Mouse (Mus musculus) olfactory bulb, adult 2 months (tissue): ENCODE measurements around the gene Usp49. TPM values are rescaled to one million over a fixed set of nuclear protein-coding genes. Genes with fewer than 3 reads are reported as not detected.
A peak's percentile ranks its signal among the peaks of the same experiment; 100 is the strongest.

Experiments
- H3K27ac ChIP-seq: fragments of 200-500 bp; 2 replicates; pipeline ENCODE4 v1.5.1; 2012; ENCODE audit warnings: low read depth, low read length; ENCODE audit not compliant: insufficient read depth
- H3K4me1 ChIP-seq: fragments of 200-500 bp; 2 replicates; pipeline ENCODE4 v1.6.1; 2012; ENCODE audit warnings: low read length; ENCODE audit not compliant: control insufficient read depth, insufficient read depth
- H3K4me3 ChIP-seq: fragments of 200-500 bp; 2 replicates; pipeline ENCODE4 v1.5.1; 2012; ENCODE audit warnings: mild to moderate bottlenecking, low read depth, low read length, moderate library complexity; ENCODE audit not compliant: insufficient read depth
- CTCF ChIP-seq: fragments of 200-500 bp; IDR thresholded peaks from 2 replicates; pipeline ENCODE4 v1.5.1; 2012; ENCODE audit warnings: low read depth, mild to moderate bottlenecking, low read length, moderate library complexity; ENCODE audit not compliant: insufficient read depth
- POLR2A ChIP-seq: fragments of 200-500 bp; IDR thresholded peaks from 2 replicates; pipeline ENCODE4 v1.6.1; 2012; ENCODE audit warnings: mild to moderate bottlenecking, low read depth, low read length, moderate library complexity; ENCODE audit not compliant: insufficient read depth
- whole genome bisulfite sequencing: fragments of 180-500 bp; shearing (Covaris S2); methylation state at CpG from one replicate; pipeline ENCODE4 v1.1.7; 2018; 5-methylcytosine and 5-hydroxymethylcytosine counted together
- polyA plus RNA-seq: library from polyadenylated mRNA; stranded (reverse); fragments of >200 nt; gene quantifications from 2 replicates; pipeline ENCODE4 v1.2.4, GENCODE M21; 2012; ENCODE audit warnings: low replicate concordance; ENCODE audit not compliant: missing spikeins, insufficient read depth, insufficient read length

Gene Usp49
- polyA plus RNA-seq, 1 experiment, result not detected

GRCm38 (mm10) chr17:47600601-47601388, 29.7 kb upstream of the Usp49 start:
- TF ChIP-seq POLR2A, result no peak
- TF ChIP-seq CTCF, result no peak
- Histone ChIP-seq H3K4me1 (peaks cover 16% of the 10 kb centered on the region), H3K27ac (no peak overlapping the region), H3K4me3 (no peak overlapping the region)
- 84% methylated on average over 13 of the region's 13 CpGs for WGBS

- TF ChIP-seq CTCF (no peak), POLR2A (no peak)
- Histone ChIP-seq H3K4me3 (no peak overlapping the region), H3K27ac (no peak overlapping the region), H3K4me1 (peaks cover 10% of the 10 kb centered on the region)
- WGBS, result 92% methylated on average over 10 of the region's 10 CpGs
These were observed 29.1 kb upstream of the Usp49 start for GRCm38 (mm10) chr17:47601389-47601755.

- no peak overlapping the region for H3K27ac ChIP-seq
- peaks cover 8% of the 10 kb centered on the region for H3K4me1 ChIP-seq
- WGBS, result 93% methylated on average over 11 of the region's 11 CpGs
- TF ChIP-seq POLR2A (no peak), CTCF (no peak)
- no peak overlapping the region for H3K4me3 ChIP-seq
These were observed 28.2 kb upstream of the Usp49 start for GRCm38 (mm10) chr17:47602289-47602688.

- 66% methylated on average over 5 of the region's 5 CpGs for WGBS
- H3K4me1 ChIP-seq, result no peaks in the 10 kb centered on the region
- no peak for TF ChIP-seq POLR2A
- TF ChIP-seq CTCF, result no peak
- H3K27ac ChIP-seq, result no peak overlapping the region
- H3K4me3 ChIP-seq, result no peak overlapping the region
These were observed 24.3 kb upstream of the Usp49 start for GRCm38 (mm10) chr17:47606220-47606619.

- TF ChIP-seq CTCF, result no peak
- H3K27ac ChIP-seq, result no peak overlapping the region
- WGBS, result 94% methylated on average over 4 of the region's 4 CpGs
- peaks cover 10% of the 10 kb centered on the region for H3K4me1 ChIP-seq
- no peak overlapping the region for H3K4me3 ChIP-seq
These were observed 21.3 kb upstream of the Usp49 start for GRCm38 (mm10) chr17:47609182-47609581.

- peak; percentile 85 for TF ChIP-seq CTCF
- 0 out of 2 replicates have a peak, but pooled peaks have one; percentile 40 for TF ChIP-seq POLR2A
- H3K4me1 ChIP-seq, result peaks cover 10% of the 10 kb centered on the region
- WGBS, result under 1% methylated on average over 59 of the region's 59 CpGs
- H3K4me3 ChIP-seq, result peak within 1 kb of the TSS; percentile 67
- peak within 1 kb of the TSS; percentile 70 for H3K27ac ChIP-seq
These were observed 19.4 kb upstream of the Usp49 start, which contains the start of the genes Bysl, Med20 and Gm20517 for GRCm38 (mm10) chr17:47610849-47611660. Bysl (minus strand) TSS chr17:47611492. Med20 (plus strand) TSS chr17:47611582. Gm20517 (plus strand) TSS chr17:47611589.

- TF ChIP-seq POLR2A (no peak; the same call in 1 of the 2 replicates), CTCF (no peak)
- H3K4me1 ChIP-seq, result peaks cover 10% of the 10 kb centered on the region
- WGBS, result under 1% methylated on average over 13 of the region's 13 CpGs
- no peak overlapping the region for H3K27ac ChIP-seq
- H3K4me3 ChIP-seq, result peak overlapping the region; percentile 67
These were observed 18.9 kb upstream of the Usp49 start for GRCm38 (mm10) chr17:47611661-47611982.

GRCm38 (mm10) chr17:47614018-47614417, 16.5 kb upstream of the Usp49 start:
- TF ChIP-seq CTCF, result no peak
- TF ChIP-seq POLR2A, result no peak
- Histone ChIP-seq H3K4me1 (peaks cover 15% of the 10 kb centered on the region), H3K27ac (no peak overlapping the region), H3K4me3 (no peak overlapping the region)
- 81% methylated on average over 1 of the region's 1 CpGs for WGBS

GRCm38 (mm10) chr17:47616119-47616518, 14.4 kb upstream of the Usp49 start:
- Histone ChIP-seq H3K4me3 (no peak overlapping the region), H3K27ac (no peak overlapping the region), H3K4me1 (peaks cover 15% of the 10 kb centered on the region)
- TF ChIP-seq POLR2A (no peak), CTCF (no peak)
- WGBS, result 90% methylated on average over 8 of the region's 8 CpGs
